Comparison of ENCODE assay signal across 9 mouse cellular contexts in genomic region chr9:114805151-114805671, GRCm38 (mm10). TPM values are rescaled to one million over a fixed set of nuclear protein-coding genes. Genes with fewer than 3 reads are reported as not detected.
DNase-seq lines count a peak whose midpoint lies in the region; ATAC-seq lines count a peak whose summit lies in the region.
"Had no signal": no experiment of that assay in that cellular context is flagged by ENCODE, and none has a peak within 500 bp of the region (broad histone marks: within the 10 kb centered on the region; RNA-seq: fewer than 3 reads in every experiment).

No protein-coding gene starts in this region.

- H3K4me1 ChIP-seq in forebrain, embryonic 14.5 days (ENCODE audit: control insufficient read depth, insufficient read depth, low read length), result no peaks in the 10 kb centered on the region
- H3K4me1 ChIP-seq in forebrain, embryonic 16.5 days (replicated peaks; ENCODE audit: control insufficient read depth, insufficient read depth, low read length), result peaks cover 2% of the 10 kb centered on the region
- H3K4me1 ChIP-seq in embryonic facial prominence, embryonic 15.5 days, result peaks cover 14% of the 10 kb centered on the region

- peak; percentile 71 for DNase-seq in forebrain, embryonic 14.5 days (ENCODE audit: low spot score)
- peak; percentile 26 to 54 for DNase-seq in heart, postnatal 36 days
- DNase-seq in layer of hippocampus, postnatal 10 days (ENCODE audit: low spot score in 2 of 2), result peak; percentile 31 to 44
- peak; percentile 80 for DNase-seq in lung, postnatal 10 days
- DNase-seq in spleen, postnatal 36 days (ENCODE audit: low spot score in 2 of 2), result no peak

- no peak overlapping the region for H3K9ac ChIP-seq in forebrain, embryonic 14.5 days (ENCODE audit: low read length)
- H3K9ac ChIP-seq in forebrain, embryonic 16.5 days (replicated peaks; ENCODE audit: low read depth, low read length), result no peak overlapping the region
- H3K9ac ChIP-seq in embryonic facial prominence, embryonic 15.5 days, result no peak overlapping the region

- no peaks in the 10 kb centered on the region for H3K9me3 ChIP-seq in forebrain, embryonic 14.5 days (replicated peaks; ENCODE audit: control insufficient read depth, low read length)
- no peaks in the 10 kb centered on the region for H3K9me3 ChIP-seq in forebrain, embryonic 16.5 days (ENCODE audit: control insufficient read depth, low read length)
- H3K9me3 ChIP-seq in embryonic facial prominence, embryonic 15.5 days (replicated peaks), result no peaks in the 10 kb centered on the region

- no peak overlapping the region for H3K4me3 ChIP-seq in forebrain, embryonic 14.5 days (ENCODE audit: low read depth, low read length)
- H3K4me3 ChIP-seq in forebrain, embryonic 16.5 days (replicated peaks; ENCODE audit: low read length), result no peak overlapping the region
- H3K4me3 ChIP-seq in embryonic facial prominence, embryonic 15.5 days (replicated peaks), result no peak overlapping the region
- H3K4me3 ChIP-seq: erythroblast, embryonic 14.5 days had no signal

- H3K36me3 ChIP-seq in forebrain, embryonic 14.5 days (ENCODE audit: control insufficient read depth, insufficient read depth, low read length), result no peaks in the 10 kb centered on the region
- no peaks in the 10 kb centered on the region for H3K36me3 ChIP-seq in forebrain, embryonic 16.5 days (ENCODE audit: control insufficient read depth, insufficient read depth)
- H3K36me3 ChIP-seq in embryonic facial prominence, embryonic 15.5 days, result no peaks in the 10 kb centered on the region

- peak; percentile 26; the same call in 1 of the 2 replicates for ATAC-seq in forebrain, embryonic 14.5 days
- ATAC-seq in forebrain, embryonic 16.5 days, result no peak
- peak; percentile 68; the same call in 1 of the 2 replicates for ATAC-seq in embryonic facial prominence, embryonic 15.5 days (ENCODE audit: insufficient number of reproducible peaks, low FRiP score, low TSS enrichment, low read depth)
- no peak for ATAC-seq in megakaryocyte progenitor cell, adult 5-6 weeks (replicated peaks; ENCODE audit: poor library complexity)

- intact Hi-C loops in heart, postnatal 36 days (cut with DNase I), result loop anchor here (5.0 kb wide), 1 partner anchor 37 kb away; the partner anchor contains the start of gene Cmtm8

- H3K27me3 ChIP-seq in forebrain, embryonic 14.5 days (replicated peaks; ENCODE audit: control insufficient read depth, insufficient read depth, low read length), result no peaks in the 10 kb centered on the region
- no peaks in the 10 kb centered on the region for H3K27me3 ChIP-seq in forebrain, embryonic 16.5 days (replicated peaks; ENCODE audit: control insufficient read depth, insufficient read depth, low read length)
- no peaks in the 10 kb centered on the region for H3K27me3 ChIP-seq in embryonic facial prominence, embryonic 15.5 days

- no peak overlapping the region for H3K27ac ChIP-seq in forebrain, embryonic 14.5 days (ENCODE audit: low read depth, low read length)
- no peak overlapping the region for H3K27ac ChIP-seq in forebrain, embryonic 16.5 days (ENCODE audit: low read length)
- peak overlapping the region; percentile 12; the same call in 1 of the 2 replicates for H3K27ac ChIP-seq in embryonic facial prominence, embryonic 15.5 days (replicated peaks)

- 69% methylated on average over 19 of the region's 19 CpGs for WGBS in forebrain, embryonic 14.5 days
- WGBS in forebrain, embryonic 16.5 days, result 63% methylated on average over 19 of the region's 19 CpGs
- WGBS in embryonic facial prominence, embryonic 15.5 days, result 42% methylated on average over 19 of the region's 19 CpGs

- no peak overlapping the region for H3K4me2 ChIP-seq in forebrain, embryonic 14.5 days (ENCODE audit: low read length)
- H3K4me2 ChIP-seq in forebrain, embryonic 16.5 days (ENCODE audit: low read length), result no peak overlapping the region
- H3K4me2 ChIP-seq in embryonic facial prominence, embryonic 15.5 days (replicated peaks), result 0 out of 2 replicates have a peak overlapping the region, but pooled peaks have one; percentile 19

RNA-seq across cellular contexts. Expression of gene Cmtm7, which starts 23.6 kb away (rescaled TPM):
- polyA plus RNA-seq in forebrain, embryonic 14.5 days (2014; fragmentation: Nextera tagmentation; extraction: Ambion mirVana), result 16.5 and 25.6 TPM in 2 replicates
- 13.9 and 14.6 TPM in 2 replicates for polyA plus RNA-seq in forebrain, embryonic 16.5 days (2015; fragmentation: Nextera tagmentation; extraction: Ambion mirVana)
- 121 and 126 TPM in 2 replicates for polyA plus RNA-seq in embryonic facial prominence, embryonic 15.5 days (2015; fragmentation: Nextera tagmentation; extraction: Ambion mirVana)
- 10 to 100 TPM; 12.0 to 15.0 TPM for total RNA-seq in heart, postnatal 36 days (2021)
- 1 to 10 TPM; 5.4 to 6.5 TPM for total RNA-seq in layer of hippocampus, postnatal 10 days (2021)
- total RNA-seq in megakaryocyte progenitor cell, adult 5-6 weeks (2015), result 499 and 542 TPM in 2 replicates
- total RNA-seq in megakaryocyte progenitor cell, adult 5-6 weeks (2017), result 712 and 803 TPM in 2 replicates

RNA-seq across cellular contexts. Expression of gene Cmtm8, which starts 38.7 kb away (rescaled TPM):
- 8.7 and 9.5 TPM in 2 replicates for polyA plus RNA-seq in forebrain, embryonic 14.5 days (2014; fragmentation: Nextera tagmentation; extraction: Ambion mirVana)
- 6.3 and 8.2 TPM in 2 replicates for polyA plus RNA-seq in forebrain, embryonic 16.5 days (2015; fragmentation: Nextera tagmentation; extraction: Ambion mirVana)
- polyA plus RNA-seq in embryonic facial prominence, embryonic 15.5 days (2015; fragmentation: Nextera tagmentation; extraction: Ambion mirVana), result 25.2 and 25.3 TPM in 2 replicates
- 10 to 100 TPM; 10.7 to 11.0 TPM for total RNA-seq in heart, postnatal 36 days (2021)
- total RNA-seq in layer of hippocampus, postnatal 10 days (2021), result 1 to 10 TPM; 1.7 to 2.9 TPM
- total RNA-seq in megakaryocyte progenitor cell, adult 5-6 weeks (2015), result 1.0 and 2.8 TPM in 2 replicates
- 0.79 and 2.0 TPM in 2 replicates for total RNA-seq in megakaryocyte progenitor cell, adult 5-6 weeks (2017)

Comparison
In these comparisons a context has a peak if more than half of its experiments do, and no peak if none do; other contexts are left out.
1. ATAC-seq: peak in forebrain, embryonic 14.5 days (single experiment) and embryonic facial prominence, embryonic 15.5 days (single experiment); none in forebrain, embryonic 16.5 days (single experiment) and megakaryocyte progenitor cell, adult 5-6 weeks (single experiment).
2. DNase-seq: peak in forebrain, embryonic 14.5 days (single experiment), heart, postnatal 36 days (2 of 2), layer of hippocampus, postnatal 10 days (2 of 2) and lung, postnatal 10 days (single experiment); none in spleen, postnatal 36 days (0 of 2).
3. RNA of gene Cmtm7, which starts 23.6 kb away (total RNA-seq): 499 to 803 TPM in megakaryocyte progenitor cell, adult 5-6 weeks; 12.0 to 15.0 TPM in heart, postnatal 36 days and 5.4 to 6.5 TPM in layer of hippocampus, postnatal 10 days; every median in the first group is over 10 times any median in the second.